Mouse (Mus musculus) liver, embryonic 15.5 days (tissue): Measurements from ENCODE around the gene Eif2b1. TPM values are rescaled to one million over a fixed set of nuclear protein-coding genes. Genes with fewer than 3 reads are reported as not detected.
"Not testable (repeated sequence)": the region's sequence is repeated elsewhere in the genome, so short reads cannot be mapped to it uniquely, and the experiment has no call there.

ENCODE experiments used
- ATAC-seq: fragments of 200-750 bp; cut with Nextera tagmentation; 2 replicates; pipeline ENCODE4 v1.8.0; 2017; ENCODE audit warnings: moderate number of reproducible peaks, mild to moderate bottlenecking, moderate library complexity; ENCODE audit not compliant: insufficient read depth
- H3K27ac ChIP-seq: fragments of 300-500 bp; sonication (generic); replicated peaks from 2 replicates; pipeline ENCODE4 v1.5.1; 2015; ENCODE audit warnings: mild to moderate bottlenecking, inconsistent platforms
- H3K27me3 ChIP-seq: fragments of 300-500 bp; sonication (generic); 2 replicates; pipeline ENCODE4 v1.6.1; 2015; ENCODE audit warnings: mild to moderate bottlenecking, inconsistent platforms
- H3K36me3 ChIP-seq: fragments of 300-500 bp; sonication (generic); replicated peaks from 2 replicates; pipeline ENCODE4 v1.6.1; 2015; ENCODE audit warnings: moderate library complexity, mild to moderate bottlenecking, inconsistent platforms
- H3K4me1 ChIP-seq: fragments of 300-500 bp; sonication (generic); replicated peaks from 2 replicates; pipeline ENCODE4 v1.6.1; 2015; ENCODE audit warnings: inconsistent platforms
- H3K4me2 ChIP-seq: fragments of 300-500 bp; sonication (generic); 2 replicates; pipeline ENCODE4 v1.6.1; 2015; ENCODE audit warnings: moderate library complexity, mild to moderate bottlenecking, inconsistent platforms
- H3K4me3 ChIP-seq: fragments of 300-500 bp; sonication (generic); replicated peaks from 2 replicates; pipeline ENCODE4 v1.5.1; 2015; ENCODE audit warnings: mild to moderate bottlenecking, inconsistent platforms
- H3K9ac ChIP-seq: fragments of 300-500 bp; sonication (generic); 2 replicates; pipeline ENCODE4 v1.6.1; 2015; ENCODE audit warnings: moderate library complexity, mild to moderate bottlenecking, inconsistent platforms
- H3K9me3 ChIP-seq: fragments of 300-500 bp; sonication (generic); replicated peaks from 2 replicates; pipeline ENCODE4 v1.6.1; 2016; ENCODE audit warnings: inconsistent platforms
- WGBS: fragments of 180-500 bp; shearing (Covaris S2); methylation state at CpG from one replicate; pipeline ENCODE4 v1.1.7; 2015; ENCODE audit warnings: mixed read lengths; ENCODE audit not compliant: insufficient replicate concordance; 5-methylcytosine and 5-hydroxymethylcytosine counted together
- polyA plus RNA-seq: library from polyadenylated mRNA; unstranded; fragments of >200 nt; fragmentation: Nextera tagmentation; extraction: Ambion mirVana; gene quantifications from 2 replicates; pipeline ENCODE4 v1.2.1, GENCODE M21; 2015

The Eif2b1 gene
- polyA plus RNA-seq, 1 experiment from 2014 or later, result 41.5 TPM

DNA sequence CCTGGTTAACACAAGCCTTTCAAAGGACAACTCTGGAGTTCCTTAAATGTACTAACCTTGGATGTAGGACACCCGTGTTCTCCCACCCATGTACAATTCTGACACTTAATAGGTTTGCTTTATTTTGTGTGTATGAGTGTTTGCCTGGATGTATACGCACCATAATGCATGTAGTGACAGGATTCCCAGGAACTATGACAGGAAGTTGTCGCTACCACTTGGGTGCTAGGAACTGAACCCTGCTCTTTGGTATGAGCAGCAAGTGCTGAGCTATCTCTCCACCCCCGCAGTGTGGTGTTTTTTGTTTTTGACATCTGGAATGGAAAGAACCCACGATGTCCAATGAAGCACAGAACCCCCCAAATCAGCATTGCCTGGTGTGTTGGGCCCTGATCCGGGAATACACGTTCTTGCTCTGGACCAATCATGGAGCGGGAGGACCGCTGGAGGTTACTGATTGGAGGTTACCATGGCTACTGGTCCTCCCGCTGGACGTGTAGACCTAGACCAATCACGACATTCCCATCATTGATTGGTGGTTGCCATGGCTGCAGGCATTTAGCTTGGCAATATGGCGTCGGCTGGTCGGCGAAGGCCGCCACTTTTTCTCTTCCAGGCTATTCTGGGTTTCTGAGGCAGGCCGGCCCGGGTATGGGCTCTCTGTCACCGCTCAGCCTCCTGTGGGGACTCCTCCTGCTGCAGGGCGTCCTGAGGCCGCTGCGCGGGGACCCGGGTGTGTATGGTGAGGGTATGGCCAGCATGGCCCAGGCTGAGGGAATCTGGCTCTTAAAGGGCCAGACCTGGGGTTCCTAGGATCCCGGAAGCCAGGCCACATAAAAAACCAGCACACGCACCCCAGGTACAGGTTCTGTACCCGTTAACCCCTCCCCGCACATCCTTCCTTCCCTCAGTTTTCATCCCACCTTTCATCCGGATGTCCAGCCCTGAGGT is 19.6 kb upstream of the Eif2b1 start:
- H3K36me3 ChIP-seq, result peaks cover 12% of the 10 kb centered on the region
- H3K9ac ChIP-seq, result peak overlapping the region; percentile 37
- H3K4me2 ChIP-seq, result peak overlapping the region; percentile 78
- no peak overlapping the region for H3K27ac ChIP-seq
- H3K4me3 ChIP-seq, result peak overlapping the region; percentile 61
- no peaks in the 10 kb centered on the region for H3K27me3 ChIP-seq
- H3K9me3 ChIP-seq, result no peaks in the 10 kb centered on the region
- WGBS, result 11% methylated on average over 30 of the region's 30 CpGs
- H3K4me1 ChIP-seq, result peaks cover 12% of the 10 kb centered on the region
- peak; percentile 86 for ATAC-seq

DNA sequence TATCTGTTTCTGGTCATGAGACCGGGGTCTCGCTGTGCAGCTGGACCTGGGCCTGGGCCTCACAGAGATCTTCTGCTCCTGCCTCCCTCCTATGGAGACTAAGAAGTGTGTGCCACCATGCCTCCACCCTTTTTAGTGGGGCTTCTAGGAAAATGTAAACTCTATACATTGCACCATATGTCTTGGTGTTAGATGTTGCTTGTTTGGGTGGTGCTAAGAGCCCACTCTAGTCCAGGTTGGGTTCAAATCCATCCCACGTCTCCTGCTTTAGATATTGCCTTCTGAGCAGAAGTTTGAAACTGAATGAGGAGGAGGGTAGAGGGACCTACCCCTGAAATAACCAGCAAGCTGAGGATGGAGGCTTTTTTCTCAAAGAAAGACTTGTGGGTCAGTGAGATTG is 13.8 kb upstream of the Eif2b1 start:
- Histone ChIP-seq H3K36me3 (peaks cover 32% of the 10 kb centered on the region), H3K27ac (no peak overlapping the region), H3K4me1 (no peaks in the 10 kb centered on the region), H3K4me3 (no peak overlapping the region), H3K9ac (no peak overlapping the region), H3K9me3 (no peaks in the 10 kb centered on the region), H3K27me3 (no peaks in the 10 kb centered on the region), H3K4me2 (no peak overlapping the region)
- no peak for ATAC-seq
- 79% methylated on average over 3 of the region's 3 CpGs for WGBS

DNA sequence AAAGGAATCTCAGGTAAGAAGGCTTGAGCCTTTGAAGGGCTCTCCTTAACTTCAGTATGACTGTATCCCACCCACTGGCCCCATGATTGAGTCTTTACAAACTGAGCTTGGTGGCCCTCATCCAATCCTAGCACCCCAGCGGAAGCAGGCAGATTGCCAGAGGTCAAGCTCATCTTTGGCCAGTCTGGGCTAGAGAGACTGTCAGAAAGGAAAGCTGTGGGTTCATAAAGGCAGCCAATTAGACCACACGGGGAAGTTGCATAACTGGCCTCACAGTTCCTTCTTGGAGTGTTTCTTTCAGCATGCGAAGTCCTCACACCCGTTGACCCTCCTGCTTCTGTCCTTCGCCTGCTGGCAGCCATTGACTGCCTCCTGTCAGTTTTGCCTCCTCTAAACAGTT is 3.6 kb upstream of the Eif2b1 start:
- Histone ChIP-seq H3K27me3 (no peaks in the 10 kb centered on the region), H3K36me3 (peaks cover 30% of the 10 kb centered on the region), H3K4me3 (no peak overlapping the region), H3K27ac (no peak overlapping the region), H3K4me1 (peaks cover 28% of the 10 kb centered on the region), H3K4me2 (no peak overlapping the region), H3K9ac (no peak overlapping the region), H3K9me3 (no peaks in the 10 kb centered on the region)
- no peak for ATAC-seq
- 45% methylated on average over 5 of the region's 5 CpGs for WGBS

DNA sequence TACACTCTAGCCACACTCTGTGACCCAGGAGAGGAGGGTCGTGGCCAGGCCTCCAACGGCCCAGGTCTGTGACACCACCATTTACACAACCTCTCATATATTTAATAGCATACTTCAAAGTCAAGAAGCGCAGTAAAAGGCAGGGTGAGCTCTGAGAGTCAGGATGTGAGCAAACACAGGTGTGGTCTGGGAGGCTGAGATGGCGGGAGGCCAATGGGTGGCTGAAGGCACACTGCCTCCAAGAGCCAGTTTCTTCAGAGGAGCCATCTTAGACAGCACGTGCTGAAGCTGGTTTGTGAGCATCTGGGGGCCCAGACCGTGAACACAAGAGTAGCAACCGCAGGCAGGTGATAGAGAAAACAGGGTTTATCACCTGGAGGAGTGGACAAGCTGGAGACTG is 3.5 kb downstream of the Eif2b1 start:
- no peak overlapping the region for H3K4me3 ChIP-seq
- ATAC-seq, result no peak
- H3K4me1 ChIP-seq, result peaks cover 27% of the 10 kb centered on the region
- H3K9ac ChIP-seq, result no peak overlapping the region
- no peak overlapping the region for H3K27ac ChIP-seq
- WGBS, result 83% methylated on average over 7 of the region's 7 CpGs
- H3K9me3 ChIP-seq, result no peaks in the 10 kb centered on the region
- H3K27me3 ChIP-seq, result no peaks in the 10 kb centered on the region
- H3K36me3 ChIP-seq, result peaks cover 71% of the 10 kb centered on the region
- H3K4me2 ChIP-seq, result no peak overlapping the region

DNA sequence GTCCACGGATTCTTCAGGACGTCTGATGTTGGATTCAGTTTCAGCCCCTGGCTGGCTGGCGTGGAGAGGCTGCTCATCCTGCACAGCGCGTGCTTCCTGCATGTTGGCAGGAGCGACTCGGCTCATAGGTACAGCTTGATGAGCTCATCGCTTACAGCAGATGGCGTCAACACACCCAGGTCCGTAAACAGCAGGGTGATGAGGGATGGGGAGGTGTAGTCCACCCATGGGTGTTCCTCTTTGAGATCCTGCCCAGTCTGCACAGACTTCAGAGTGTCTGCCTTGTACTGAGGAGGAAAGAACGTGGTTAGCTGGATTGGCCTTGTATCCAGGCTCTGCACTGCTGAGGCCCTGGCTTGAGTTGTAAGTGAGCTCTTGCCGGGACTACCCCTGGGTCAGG is 7.9 kb downstream of the Eif2b1 start:
- Histone ChIP-seq H3K4me3 (no peak overlapping the region), H3K27me3 (no peaks in the 10 kb centered on the region), H3K9ac (no peak overlapping the region), H3K4me2 (no peak overlapping the region), H3K27ac (no peak overlapping the region), H3K9me3 (no peaks in the 10 kb centered on the region), H3K4me1 (no peaks in the 10 kb centered on the region), H3K36me3 (peaks cover 99% of the 10 kb centered on the region)
- ATAC-seq, result no peak
- WGBS, result 78% methylated on average over 12 of the region's 12 CpGs

DNA sequence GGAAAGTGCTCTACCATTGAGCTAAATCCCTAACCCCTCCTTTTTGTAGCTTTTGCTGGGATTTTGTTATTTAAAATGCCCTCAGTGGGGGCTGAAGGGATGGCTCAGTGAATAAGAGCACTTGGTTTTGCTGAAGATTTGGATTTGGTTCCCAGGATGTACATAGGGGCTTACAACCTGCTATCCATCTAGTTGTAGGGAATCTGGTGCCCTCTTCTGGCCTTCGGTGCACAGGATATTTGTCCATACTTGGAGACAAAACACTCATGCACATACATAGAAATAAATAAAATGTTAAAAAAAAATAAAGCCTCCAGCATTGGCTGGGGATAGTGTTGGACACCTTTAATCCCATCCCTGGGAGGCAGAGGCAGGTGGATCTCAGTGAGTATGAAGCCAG is 23.8 kb downstream of the Eif2b1 start:
- no peaks in the 10 kb centered on the region for H3K27me3 ChIP-seq
- no peaks in the 10 kb centered on the region for H3K9me3 ChIP-seq
- no peak for ATAC-seq
- no peak overlapping the region for H3K27ac ChIP-seq
- H3K9ac ChIP-seq, result no peak overlapping the region
- peaks cover 60% of the 10 kb centered on the region for H3K36me3 ChIP-seq
- no peak overlapping the region for H3K4me3 ChIP-seq
- H3K4me2 ChIP-seq, result no peak overlapping the region
- 71% methylated on average over 1 of the region's 1 CpGs for WGBS
- peaks cover 21% of the 10 kb centered on the region for H3K4me1 ChIP-seq

DNA sequence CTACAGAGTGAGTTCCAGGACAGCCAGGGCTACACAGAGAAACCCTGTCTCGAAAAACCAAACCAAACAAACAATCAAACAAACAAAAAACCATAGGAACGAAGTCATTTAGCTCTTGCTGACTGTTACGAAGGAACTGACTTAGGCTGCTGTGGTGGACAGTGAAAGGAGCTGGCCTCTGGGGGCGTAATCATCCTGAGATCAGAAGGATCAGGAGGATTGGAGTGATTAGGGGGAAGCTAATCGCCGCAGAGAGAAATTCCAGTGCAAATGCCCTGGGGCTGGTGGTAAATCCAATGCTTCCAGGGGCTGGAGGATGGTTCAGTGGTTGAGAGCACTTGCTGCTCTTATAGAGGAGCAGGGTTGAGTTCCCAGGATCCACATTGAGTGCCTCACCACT is 25.3 kb downstream of the Eif2b1 start:
- Histone ChIP-seq H3K9me3 (no peaks in the 10 kb centered on the region), H3K4me3 (peak overlapping the region; percentile 75), H3K9ac (peak overlapping the region; percentile 75), H3K27ac (no peak overlapping the region; the same call in 1 of the 2 replicates), H3K4me1 (peaks cover 21% of the 10 kb centered on the region), H3K27me3 (no peaks in the 10 kb centered on the region), H3K36me3 (peaks cover 48% of the 10 kb centered on the region), H3K4me2 (peak overlapping the region; percentile 82)
- ATAC-seq, result no peak
- 60% methylated on average over 6 of the region's 6 CpGs for WGBS

DNA sequence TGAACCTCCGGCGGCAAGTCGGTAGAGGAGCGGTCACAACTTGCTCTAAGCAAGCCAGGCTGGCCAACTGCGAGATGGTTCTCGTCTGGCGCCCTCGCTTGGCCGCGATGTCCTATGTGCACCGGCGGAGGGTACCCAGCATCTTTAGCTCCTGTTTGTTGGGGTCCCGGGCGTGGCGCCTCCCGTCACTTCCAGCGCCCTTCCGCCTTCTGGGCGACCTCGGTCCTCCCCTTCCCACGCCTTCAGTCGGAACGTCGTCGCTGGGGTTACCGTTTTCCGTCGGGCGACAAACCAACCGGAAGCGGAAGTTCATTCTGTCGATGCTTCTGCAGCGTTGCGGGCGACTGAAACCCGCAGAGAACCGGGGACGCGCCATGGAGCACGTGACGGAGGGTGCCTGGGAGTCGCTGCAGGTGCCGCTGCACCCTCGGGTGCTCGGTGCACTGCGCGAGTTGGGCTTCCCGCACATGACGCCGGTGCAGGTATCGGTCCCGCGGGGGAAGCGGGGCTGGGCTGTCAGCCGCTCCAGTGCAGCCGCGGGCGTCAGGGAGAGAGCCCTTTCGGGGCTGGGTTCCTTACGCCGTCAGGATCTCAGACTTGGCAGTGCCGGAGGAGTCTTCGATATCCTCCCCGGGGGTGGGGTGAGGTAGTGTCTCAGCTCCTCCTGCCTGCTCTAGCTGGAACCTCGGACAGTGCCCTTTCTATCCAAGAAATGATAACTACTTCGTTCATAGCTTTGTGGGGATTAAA is 26.2 kb downstream of the Eif2b1 start, which contains the start of gene Ddx55:
Ddx55 (plus strand) TSS at position 307 of the 750 bp plus-strand sequence.
- Histone ChIP-seq H3K27ac (peak within 1 kb of the TSS; percentile 77), H3K4me1 (peaks cover 21% of the 10 kb centered on the region), H3K4me3 (peak within 1 kb of the TSS; percentile 75), H3K9me3 (no peaks in the 10 kb centered on the region), H3K4me2 (peak within 1 kb of the TSS; percentile 82), H3K27me3 (no peaks in the 10 kb centered on the region), H3K36me3 (peaks cover 48% of the 10 kb centered on the region), H3K9ac (peak within 1 kb of the TSS; percentile 75)
- under 1% methylated on average over 66 of the region's 66 CpGs for WGBS
- ATAC-seq, result peak; percentile 84

DNA sequence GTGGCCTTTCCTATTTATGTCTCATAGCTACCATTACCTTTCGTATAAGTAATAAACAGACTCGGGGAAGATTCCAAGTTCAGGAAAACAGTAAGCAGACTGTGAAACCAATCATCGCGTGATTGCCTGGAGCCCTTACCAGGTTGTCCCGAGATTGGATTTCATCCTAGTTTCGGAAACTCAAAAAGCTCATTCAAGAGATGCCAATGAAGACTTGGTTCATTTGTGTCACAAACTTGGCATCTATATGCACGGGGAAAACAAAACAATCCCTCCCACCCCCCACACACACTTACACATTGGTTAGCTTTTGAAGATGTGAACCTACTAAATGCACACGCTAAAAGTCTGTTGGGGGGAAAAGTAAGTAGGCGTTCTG is 26.8 kb downstream of the Eif2b1 start:
- peak overlapping the region; percentile 75 for H3K4me3 ChIP-seq
- H3K27me3 ChIP-seq, result no peaks in the 10 kb centered on the region
- peaks cover 21% of the 10 kb centered on the region for H3K4me1 ChIP-seq
- peak overlapping the region; percentile 75 for H3K9ac ChIP-seq
- peak overlapping the region; percentile 77 for H3K27ac ChIP-seq
- no peaks in the 10 kb centered on the region for H3K9me3 ChIP-seq
- peak overlapping the region; percentile 82 for H3K4me2 ChIP-seq
- H3K36me3 ChIP-seq, result peaks cover 51% of the 10 kb centered on the region
- WGBS, result 11% methylated on average over 9 of the region's 9 CpGs
- no peak for ATAC-seq

DNA sequence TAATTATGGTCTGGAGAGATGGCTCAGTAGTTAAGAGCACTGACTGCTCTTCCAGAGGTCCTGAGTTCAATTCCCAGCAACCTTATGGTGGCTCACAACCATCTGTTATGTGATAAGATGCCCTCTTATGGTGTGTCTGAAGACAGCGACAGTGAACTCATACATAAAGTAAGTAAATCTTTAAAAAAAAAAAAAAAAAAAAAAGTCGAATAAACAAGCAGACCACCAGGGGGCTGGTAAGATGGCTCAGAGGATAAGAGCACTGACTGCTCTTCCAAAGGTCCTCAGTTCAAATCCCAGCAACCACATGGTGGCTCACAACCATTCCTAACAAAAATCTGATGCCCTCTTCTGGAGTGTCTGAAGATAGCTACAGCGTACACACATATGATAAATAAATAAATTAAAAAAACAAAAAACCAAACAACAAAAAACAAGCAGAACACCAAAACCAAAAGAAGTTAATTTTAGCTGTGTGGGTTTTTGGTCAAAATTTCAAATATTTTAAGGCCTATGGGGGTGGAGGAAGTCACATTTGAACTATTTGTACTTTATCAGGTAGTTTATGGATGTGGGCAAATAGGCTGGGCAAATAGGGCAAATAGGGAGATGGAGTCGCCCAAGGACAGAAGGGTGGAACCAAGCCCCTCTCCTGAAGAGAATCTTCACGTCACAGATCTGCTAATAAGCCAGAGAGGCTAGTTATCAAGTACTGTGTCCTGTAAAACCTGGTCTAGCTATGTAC is 27.4 kb downstream of the Eif2b1 start:
- ATAC-seq, H3K27me3 ChIP-seq, H3K9me3 ChIP-seq: not testable (repeated sequence)
- H3K36me3 ChIP-seq, result peaks cover 51% of the 10 kb centered on the region
- 33% methylated on average over 5 of the region's 5 CpGs for WGBS
- H3K4me3 ChIP-seq, result peak overlapping the region; percentile 75
- H3K4me2 ChIP-seq, result peak overlapping the region; percentile 82
- H3K27ac ChIP-seq, result peak overlapping the region; percentile 77; the same call in 1 of the 2 replicates
- peak overlapping the region; percentile 75 for H3K9ac ChIP-seq
- peaks cover 21% of the 10 kb centered on the region for H3K4me1 ChIP-seq
